Mouse (Mus musculus) neural tube, embryonic 14.5 days (tissue): ENCODE measurements around the gene Csmd2. TPM values are rescaled to one million over a fixed set of nuclear protein-coding genes. Genes with fewer than 3 reads are reported as not detected.

ENCODE experiments used
- ATAC-seq: fragments of 200-750 bp; cut with Nextera tagmentation; 2 replicates; pipeline ENCODE4 v1.8.0; 2017; ENCODE audit warnings: low read depth, mild to moderate bottlenecking, moderate TSS enrichment, moderate library complexity
- H3K27ac ChIP-seq: fragments of 300-500 bp; sonication (generic); 2 replicates; pipeline ENCODE4 v1.5.1; 2014; ENCODE audit warnings: low read depth, mild to moderate bottlenecking, control low read depth, low read length, moderate library complexity, mixed read lengths
- H3K27me3 ChIP-seq: fragments of 300-500 bp; sonication (generic); 2 replicates; pipeline ENCODE4 v1.6.1; 2014; ENCODE audit warnings: low read length; ENCODE audit not compliant: control insufficient read depth, insufficient read depth
- H3K36me3 ChIP-seq: fragments of 300-500 bp; sonication (generic); 2 replicates; pipeline ENCODE4 v1.6.1; 2014; ENCODE audit warnings: low read length, mixed read lengths; ENCODE audit not compliant: control insufficient read depth, insufficient read depth
- H3K4me1 ChIP-seq: fragments of 300-500 bp; sonication (generic); 2 replicates; pipeline ENCODE4 v1.6.1; 2014; ENCODE audit warnings: low read length; ENCODE audit not compliant: control insufficient read depth, insufficient read depth
- H3K4me2 ChIP-seq: fragments of 300-500 bp; sonication (generic); 2 replicates; pipeline ENCODE4 v1.6.1; 2014; ENCODE audit warnings: mild to moderate bottlenecking, low read depth, low read length, control low read depth
- H3K4me3 ChIP-seq: fragments of 300-500 bp; sonication (generic); 2 replicates; pipeline ENCODE4 v1.5.1; 2014; ENCODE audit warnings: low read depth, low read length, control low read depth, mixed read lengths
- H3K9ac ChIP-seq: fragments of 300-500 bp; sonication (generic); replicated peaks from 2 replicates; pipeline ENCODE4 v1.6.1; 2014; ENCODE audit warnings: low read depth, mild to moderate bottlenecking, control low read depth, low read length, mixed read lengths
- H3K9me3 ChIP-seq: fragments of 300-500 bp; sonication (generic); 2 replicates; pipeline ENCODE4 v1.6.1; 2016; ENCODE audit warnings: low read length; ENCODE audit not compliant: control insufficient read depth
- WGBS: fragments of 180-500 bp; shearing (Covaris S2); extraction: QIAGEN DNeasy Blood & Tissue Kit; methylation state at CpG from one replicate; pipeline ENCODE4 v1.1.7; 2014; 5-methylcytosine and 5-hydroxymethylcytosine counted together
- polyA plus RNA-seq: library from polyadenylated mRNA; unstranded; fragments of >200 nt; fragmentation: Nextera tagmentation; extraction: Ambion mirVana; gene quantifications from 2 replicates; pipeline ENCODE4 v1.2.1, GENCODE M21; 2014

Csmd2 gene
- polyA plus RNA-seq, 1 experiment from 2014 or later, result 14.5 TPM

GRCm38 (mm10) chr4:128227377-128228316 is 240.0 kb downstream of the Csmd2 start:
- Histone ChIP-seq H3K9ac (no peak overlapping the region), H3K9me3 (no peaks in the 10 kb centered on the region), H3K36me3 (no peaks in the 10 kb centered on the region), H3K27me3 (no peaks in the 10 kb centered on the region), H3K4me1 (peaks cover 6% of the 10 kb centered on the region; the same call in 1 of the 2 replicates), H3K27ac (peak overlapping the region; percentile 10; the same call in 1 of the 2 replicates), H3K4me2 (no peak overlapping the region), H3K4me3 (no peak overlapping the region)
- 36% methylated on average over 13 of the region's 13 CpGs for WGBS
- ATAC-seq, result peak; percentile 31; the same call in 1 of the 2 replicates

- Histone ChIP-seq H3K4me1 (no peaks in the 10 kb centered on the region), H3K36me3 (no peaks in the 10 kb centered on the region), H3K4me3 (no peak overlapping the region), H3K27me3 (no peaks in the 10 kb centered on the region), H3K9ac (no peak overlapping the region), H3K4me2 (no peak overlapping the region), H3K9me3 (no peaks in the 10 kb centered on the region), H3K27ac (no peak overlapping the region)
- 79% methylated on average over 13 of the region's 13 CpGs for WGBS
- ATAC-seq, result no peak
Observed at GRCm38 (mm10) chr4:128233458-128233857, 245.8 kb downstream of the Csmd2 start.

- Histone ChIP-seq H3K36me3 (no peaks in the 10 kb centered on the region), H3K9ac (no peak overlapping the region), H3K4me3 (no peak overlapping the region), H3K4me1 (peaks cover 15% of the 10 kb centered on the region; the same call in 1 of the 2 replicates), H3K9me3 (no peaks in the 10 kb centered on the region), H3K27me3 (no peaks in the 10 kb centered on the region), H3K27ac (no peak overlapping the region), H3K4me2 (no peak overlapping the region)
- 54% methylated on average over 1 of the region's 1 CpGs for WGBS
- ATAC-seq, result no peak
Observed at GRCm38 (mm10) chr4:128239113-128239512, 251.5 kb downstream of the Csmd2 start.

GRCm38 (mm10) chr4:128241075-128241853 is 253.6 kb downstream of the Csmd2 start:
- Histone ChIP-seq H3K36me3 (no peaks in the 10 kb centered on the region), H3K4me3 (no peak overlapping the region), H3K9me3 (no peaks in the 10 kb centered on the region), H3K4me1 (peaks cover 15% of the 10 kb centered on the region; the same call in 1 of the 2 replicates), H3K27ac (peak overlapping the region; percentile 69), H3K4me2 (no peak overlapping the region), H3K9ac (no peak overlapping the region), H3K27me3 (no peaks in the 10 kb centered on the region)
- ATAC-seq, result peak; percentile 60; the same call in 1 of the 2 replicates
- 25% methylated on average over 19 of the region's 19 CpGs for WGBS

- Histone ChIP-seq H3K27me3 (no peaks in the 10 kb centered on the region), H3K4me1 (peaks cover 15% of the 10 kb centered on the region; the same call in 1 of the 2 replicates), H3K36me3 (no peaks in the 10 kb centered on the region), H3K4me2 (no peak overlapping the region), H3K4me3 (no peak overlapping the region), H3K9me3 (no peaks in the 10 kb centered on the region), H3K9ac (no peak overlapping the region), H3K27ac (peak overlapping the region; percentile 55)
- WGBS, result 41% methylated on average over 2 of the region's 2 CpGs
- ATAC-seq, result peak; percentile 38; the same call in 1 of the 2 replicates
Observed at GRCm38 (mm10) chr4:128241854-128242356, 254.2 kb downstream of the Csmd2 start.

- Histone ChIP-seq H3K9ac (no peak overlapping the region), H3K4me2 (no peak overlapping the region), H3K4me1 (peaks cover 15% of the 10 kb centered on the region; the same call in 1 of the 2 replicates), H3K27me3 (no peaks in the 10 kb centered on the region), H3K36me3 (no peaks in the 10 kb centered on the region), H3K4me3 (no peak overlapping the region), H3K27ac (no peak overlapping the region), H3K9me3 (no peaks in the 10 kb centered on the region)
- no peak for ATAC-seq
- WGBS, result 43% methylated on average over 2 of the region's 2 CpGs
Observed at GRCm38 (mm10) chr4:128245201-128245600, 257.5 kb downstream of the Csmd2 start.

GRCm38 (mm10) chr4:128248676-128249075 is 261.0 kb downstream of the Csmd2 start:
- H3K4me1 ChIP-seq, result no peaks in the 10 kb centered on the region
- no peak overlapping the region for H3K4me3 ChIP-seq
- no peaks in the 10 kb centered on the region for H3K36me3 ChIP-seq
- no peaks in the 10 kb centered on the region for H3K9me3 ChIP-seq
- H3K27me3 ChIP-seq, result no peaks in the 10 kb centered on the region
- no peak overlapping the region for H3K9ac ChIP-seq
- 22% methylated on average over 5 of the region's 5 CpGs for WGBS
- no peak for ATAC-seq
- no peak overlapping the region for H3K4me2 ChIP-seq
- H3K27ac ChIP-seq, result no peak overlapping the region

- Histone ChIP-seq H3K4me1 (no peaks in the 10 kb centered on the region), H3K27ac (no peak overlapping the region), H3K36me3 (no peaks in the 10 kb centered on the region), H3K9ac (no peak overlapping the region), H3K9me3 (no peaks in the 10 kb centered on the region), H3K4me2 (no peak overlapping the region), H3K27me3 (no peaks in the 10 kb centered on the region), H3K4me3 (no peak overlapping the region)
- ATAC-seq, result no peak
- 83% methylated on average over 5 of the region's 5 CpGs for WGBS
Observed at GRCm38 (mm10) chr4:128259211-128259610, 271.6 kb downstream of the Csmd2 start.
